Mouse (Mus musculus): Measurements from ENCODE around the gene Ptprn2. TPM values are rescaled to one million over a fixed set of nuclear protein-coding genes. Genes with fewer than 3 reads are reported as not detected.

Gene Ptprn2
- polyA plus RNA-seq, 1 experiment: 0.22 TPM

GRCm38 (mm10) chr12:116460379-116461065, 25.0 kb upstream of the Ptprn2 start:
- no peaks in the 10 kb centered on the region for H3K27me3 ChIP-seq (ENCODE audit: control insufficient read depth, insufficient read depth, insufficient read length)
- peaks cover 14% of the 10 kb centered on the region for H3K36me3 ChIP-seq (ENCODE audit: control insufficient read depth, insufficient read depth)
- H3ac ChIP-seq (ENCODE audit: control insufficient read depth, insufficient read length): no peak overlapping the region
- TF ChIP-seq TCF3 (IDR thresholded peaks at IDR 0.05; ENCODE audit: insufficient read length, low read depth) (no peak), REST (IDR thresholded peaks at IDR 0.05; ENCODE audit: insufficient read depth, insufficient read length) (no peak), MAX (IDR thresholded peaks at IDR 0.05; ENCODE audit: low read depth) (no peak), POLR2AphosphoS2 (IDR thresholded peaks at IDR 0.05; ENCODE audit: insufficient read length, low read depth) (no peak), POLR2A (IDR thresholded peaks at IDR 0.05; ENCODE audit: insufficient read length, low read depth) (no peak), MYOD1 (IDR thresholded peaks at IDR 0.05; ENCODE audit: control insufficient read depth in 1 of 3, insufficient read length in 2 of 3, low read depth in 2 of 3) (no peak), SRF (IDR thresholded peaks at IDR 0.05; ENCODE audit: control insufficient read depth, insufficient read length, low read depth) (no peak), CEBPB (IDR thresholded peaks at IDR 0.05; ENCODE audit: insufficient read depth, poor library complexity, severe bottlenecking) (no peak), MYOG (IDR thresholded peaks at IDR 0.05; ENCODE audit: control insufficient read depth in 1 of 3, insufficient read depth in 1 of 3, insufficient read length in 2 of 3, low read depth in 2 of 3) (no peak), E2F4 (IDR thresholded peaks at IDR 0.05; ENCODE audit: insufficient read depth) (no peak), TCF12 (IDR thresholded peaks at IDR 0.05; ENCODE audit: insufficient read depth, poor library complexity, severe bottlenecking) (no peak), USF1 (IDR thresholded peaks at IDR 0.05; ENCODE audit: low read depth) (no peak)
- no peak overlapping the region for H3K4me2 ChIP-seq (ENCODE audit: low read depth)
- no peak overlapping the region for H3K4me3 ChIP-seq
- no peaks in the 10 kb centered on the region for H3K79me2 ChIP-seq (ENCODE audit: control insufficient read depth, insufficient read depth)

GRCm38 (mm10) chr12:116467030-116467429, 18.5 kb upstream of the Ptprn2 start:
- no peak overlapping the region for H3K4me2 ChIP-seq (ENCODE audit: low read depth)

GRCm38 (mm10) chr12:116468348-116468747, 17.2 kb upstream of the Ptprn2 start:
- Histone ChIP-seq H3K27me3 (ENCODE audit: control insufficient read depth, insufficient read depth, insufficient read length) (no peaks in the 10 kb centered on the region), H3K36me3 (ENCODE audit: control insufficient read depth, insufficient read depth) (no peaks in the 10 kb centered on the region), H3K4me3 (no peak overlapping the region), H3K4me2 (ENCODE audit: low read depth) (no peak overlapping the region), H3ac (ENCODE audit: control insufficient read depth, insufficient read length) (no peak overlapping the region), H3K79me2 (ENCODE audit: control insufficient read depth, insufficient read depth) (no peaks in the 10 kb centered on the region)
- TF ChIP-seq E2F4 (IDR thresholded peaks at IDR 0.05; ENCODE audit: insufficient read depth) (no peak), MYOD1 (IDR thresholded peaks at IDR 0.05; ENCODE audit: control insufficient read depth in 1 of 3, insufficient read length in 2 of 3, low read depth in 2 of 3) (no peak), USF1 (IDR thresholded peaks at IDR 0.05; ENCODE audit: low read depth) (no peak), TCF3 (IDR thresholded peaks at IDR 0.05; ENCODE audit: insufficient read length, low read depth) (no peak), MAX (IDR thresholded peaks at IDR 0.05; ENCODE audit: low read depth) (no peak), POLR2AphosphoS2 (IDR thresholded peaks at IDR 0.05; ENCODE audit: insufficient read length, low read depth) (no peak), CEBPB (IDR thresholded peaks at IDR 0.05; ENCODE audit: insufficient read depth, poor library complexity, severe bottlenecking) (no peak), REST (IDR thresholded peaks at IDR 0.05; ENCODE audit: insufficient read depth, insufficient read length) (no peak), POLR2A (IDR thresholded peaks at IDR 0.05; ENCODE audit: insufficient read length, low read depth) (no peak), SRF (IDR thresholded peaks at IDR 0.05; ENCODE audit: control insufficient read depth, insufficient read length, low read depth) (no peak), TCF12 (IDR thresholded peaks at IDR 0.05; ENCODE audit: insufficient read depth, poor library complexity, severe bottlenecking) (no peak), MYOG (IDR thresholded peaks at IDR 0.05; ENCODE audit: control insufficient read depth in 1 of 3, insufficient read depth in 1 of 3, insufficient read length in 2 of 3, low read depth in 2 of 3) (no peak)

More at GRCm38 (mm10) chr12:116467030-116467429, 18.5 kb upstream of the Ptprn2 start:
- Histone ChIP-seq H3ac (ENCODE audit: control insufficient read depth, insufficient read length) (no peak overlapping the region), H3K36me3 (ENCODE audit: control insufficient read depth, insufficient read depth) (no peaks in the 10 kb centered on the region), H3K4me3 (no peak overlapping the region), H3K79me2 (ENCODE audit: control insufficient read depth, insufficient read depth) (no peaks in the 10 kb centered on the region), H3K27me3 (ENCODE audit: control insufficient read depth, insufficient read depth, insufficient read length) (no peaks in the 10 kb centered on the region)
- TF ChIP-seq TCF3 (IDR thresholded peaks at IDR 0.05; ENCODE audit: insufficient read length, low read depth) (no peak), POLR2AphosphoS2 (IDR thresholded peaks at IDR 0.05; ENCODE audit: insufficient read length, low read depth) (peak; percentile 46)

- Histone ChIP-seq H3K4me3 (no peak overlapping the region), H3K36me3 (ENCODE audit: control insufficient read depth, insufficient read depth) (no peaks in the 10 kb centered on the region), H3ac (ENCODE audit: control insufficient read depth, insufficient read length) (no peak overlapping the region), H3K79me2 (ENCODE audit: control insufficient read depth, insufficient read depth) (no peaks in the 10 kb centered on the region), H3K27me3 (ENCODE audit: control insufficient read depth, insufficient read depth, insufficient read length) (no peaks in the 10 kb centered on the region), H3K4me2 (ENCODE audit: low read depth) (no peak overlapping the region)
- TF ChIP-seq TCF12 (IDR thresholded peaks at IDR 0.05; ENCODE audit: insufficient read depth, poor library complexity, severe bottlenecking) (no peak), CEBPB (IDR thresholded peaks at IDR 0.05; ENCODE audit: insufficient read depth, poor library complexity, severe bottlenecking) (no peak), REST (IDR thresholded peaks at IDR 0.05; ENCODE audit: insufficient read depth, insufficient read length) (no peak), POLR2AphosphoS2 (IDR thresholded peaks at IDR 0.05; ENCODE audit: insufficient read length, low read depth) (no peak), POLR2A (IDR thresholded peaks at IDR 0.05; ENCODE audit: insufficient read length, low read depth) (no peak), MYOD1 (IDR thresholded peaks at IDR 0.05; ENCODE audit: control insufficient read depth in 1 of 3, insufficient read length in 2 of 3, low read depth in 2 of 3) (no peak), USF1 (IDR thresholded peaks at IDR 0.05; ENCODE audit: low read depth) (no peak), MYOG (IDR thresholded peaks at IDR 0.05; ENCODE audit: control insufficient read depth in 1 of 3, insufficient read depth in 1 of 3, insufficient read length in 2 of 3, low read depth in 2 of 3) (no peak), TCF3 (IDR thresholded peaks at IDR 0.05; ENCODE audit: insufficient read length, low read depth) (no peak), E2F4 (IDR thresholded peaks at IDR 0.05; ENCODE audit: insufficient read depth) (no peak), MAX (IDR thresholded peaks at IDR 0.05; ENCODE audit: low read depth) (no peak), SRF (IDR thresholded peaks at IDR 0.05; ENCODE audit: control insufficient read depth, insufficient read length, low read depth) (no peak)
These were observed 16.4 kb upstream of the Ptprn2 start for GRCm38 (mm10) chr12:116469096-116469495.
